Mouse (Mus musculus) brain, embryonic 18.5 days (tissue): ENCODE measurements around the gene Dram1.

Source experiments
- DNase-seq: peaks from one replicate; pipeline ENCODE4 v3.0.0-alpha.2; 2012; ENCODE audit warnings: low read depth, low spot score

Gene Dram1

GRCm38 (mm10) chr10:88350687-88351086, 28.2 kb downstream of the Dram1 start:
- no peak for DNase-seq

GRCm38 (mm10) chr10:88349800-88350199, 29.1 kb downstream of the Dram1 start:
- no peak for DNase-seq

GRCm38 (mm10) chr10:88346454-88347245, 32.2 kb downstream of the Dram1 start:
- DNase-seq, result no peak

DNA sequence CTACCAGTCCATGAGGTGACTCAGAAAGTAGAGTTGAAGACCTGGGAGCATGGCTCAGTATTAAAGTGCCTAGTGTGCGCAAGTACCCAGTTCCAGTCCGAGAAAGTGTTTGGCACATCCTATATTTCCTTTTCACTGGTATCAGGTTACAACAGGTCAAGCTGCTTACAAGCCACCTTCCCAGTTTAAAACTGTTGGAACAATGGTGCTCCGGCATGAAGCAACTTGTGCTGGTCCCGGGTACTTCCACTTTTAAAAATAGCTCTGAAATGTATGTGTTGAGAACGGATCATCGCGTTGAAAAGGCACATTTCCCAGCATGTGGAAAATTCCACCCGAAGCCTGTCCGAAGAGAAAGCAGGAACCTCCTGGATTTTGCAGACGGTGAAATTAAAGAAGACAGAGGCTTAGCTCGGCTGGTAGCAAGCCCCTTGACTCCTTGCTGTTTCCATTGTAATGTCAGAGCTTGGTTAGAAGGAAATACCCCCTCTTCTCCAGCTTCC, 32.9 kb downstream of the Dram1 start:
- DNase-seq, result no peak

DNA sequence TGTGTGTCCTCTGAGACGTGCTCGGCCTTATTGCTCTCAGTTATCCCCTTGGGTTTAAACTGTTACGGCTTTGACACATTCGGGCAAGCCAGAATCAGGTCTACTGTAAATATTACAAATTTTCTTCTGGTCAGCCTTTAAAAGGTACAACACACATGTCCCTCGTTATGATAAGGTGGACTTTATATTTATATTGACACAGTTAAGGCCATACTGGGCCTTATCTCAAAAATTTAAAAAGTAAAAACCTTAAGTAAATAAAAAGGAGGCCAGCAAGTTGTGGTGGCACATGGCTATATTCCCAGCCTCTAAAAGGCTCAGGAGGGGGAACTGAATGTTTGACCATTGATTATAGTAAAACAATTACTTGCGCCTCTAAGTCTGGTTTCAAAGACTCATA, 37.5 kb downstream of the Dram1 start:
- no peak for DNase-seq

DNA sequence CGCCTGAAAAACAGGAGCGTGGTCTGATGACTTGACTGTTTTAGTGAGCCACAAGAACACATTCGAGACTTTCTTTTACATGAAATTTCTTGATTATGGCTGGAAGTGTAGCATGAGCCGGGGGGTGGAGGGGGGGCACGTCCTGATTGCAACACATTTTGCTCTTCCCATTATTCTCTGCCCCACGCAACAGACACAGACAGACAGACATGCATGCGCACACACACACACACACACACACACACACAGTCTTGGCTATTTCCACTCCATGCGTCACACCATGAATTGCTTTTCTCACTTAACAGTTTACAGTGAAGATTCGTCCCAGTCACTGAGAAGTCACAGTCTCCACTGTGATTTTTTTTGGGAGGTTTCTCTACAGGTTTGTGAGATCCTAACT, 38.2 kb downstream of the Dram1 start:
- DNase-seq, result no peak

DNA sequence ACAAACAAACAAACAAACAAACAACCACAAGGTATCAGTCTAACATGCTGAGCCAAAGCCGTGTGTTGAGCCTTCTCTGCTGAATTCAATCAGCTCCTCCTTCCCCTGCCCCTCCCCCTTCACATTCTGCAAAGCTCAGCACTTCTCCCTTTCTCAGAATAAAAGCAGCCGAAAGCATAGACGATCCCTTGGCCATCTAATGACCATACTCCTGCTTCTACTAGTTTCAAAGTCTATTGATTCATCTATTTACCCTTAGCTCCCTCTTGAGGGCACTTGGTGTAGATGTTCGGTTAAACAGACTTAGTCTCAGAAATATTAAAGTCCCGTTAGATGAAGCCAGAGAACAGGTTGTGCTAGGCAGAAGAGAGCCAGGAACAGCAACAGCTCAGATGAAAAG, 48.2 kb downstream of the Dram1 start:
- DNase-seq, result peak; percentile 14

- DNase-seq, result no peak
These were observed 50.8 kb downstream of the Dram1 start for GRCm38 (mm10) chr10:88328056-88328450.

DNA sequence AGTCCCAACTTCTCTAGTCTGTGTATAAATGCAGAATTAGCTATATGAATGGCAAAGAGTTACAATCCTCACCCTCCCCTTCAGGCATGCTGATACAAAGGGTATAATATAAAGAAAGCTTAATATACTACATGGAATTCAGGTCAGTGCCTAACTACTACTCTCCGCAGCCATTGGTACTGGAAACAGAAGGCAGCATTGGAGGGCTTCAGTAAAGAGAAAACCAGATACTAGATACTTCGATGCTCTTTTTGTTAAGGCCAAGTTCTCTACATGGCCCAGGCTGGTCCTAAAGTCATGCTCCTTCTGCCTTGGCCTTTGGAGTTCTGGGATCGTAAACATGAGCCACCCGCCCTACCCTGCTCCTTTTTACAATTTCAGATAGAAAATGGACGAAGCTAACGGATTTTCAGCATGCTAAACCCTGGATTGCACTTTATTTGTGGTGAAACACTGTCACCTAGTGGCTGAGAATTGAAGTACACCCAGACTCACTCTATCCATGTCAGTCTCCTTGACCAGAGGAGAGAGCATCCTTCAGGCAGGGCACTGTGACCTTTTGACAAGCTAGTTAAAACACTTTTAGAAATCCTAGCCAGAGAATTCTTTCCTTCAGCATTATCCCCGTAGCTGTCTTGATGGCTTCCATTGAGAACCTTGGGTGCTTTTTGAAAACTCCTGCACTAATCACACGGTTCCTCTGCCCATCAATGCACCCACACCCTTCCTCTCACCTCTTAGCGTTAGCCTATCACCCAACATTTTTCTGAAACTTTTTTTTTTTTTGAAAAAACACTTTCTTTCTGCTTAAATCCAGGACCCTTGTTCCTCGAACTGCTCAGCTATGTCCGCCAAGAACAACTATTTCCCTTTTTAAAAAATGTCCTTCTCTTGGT, 51.5 kb downstream of the Dram1 start:
- peak; percentile 47 for DNase-seq

GRCm38 (mm10) chr10:88321739-88322138, 57.1 kb downstream of the Dram1 start:
- DNase-seq, result no peak

DNA sequence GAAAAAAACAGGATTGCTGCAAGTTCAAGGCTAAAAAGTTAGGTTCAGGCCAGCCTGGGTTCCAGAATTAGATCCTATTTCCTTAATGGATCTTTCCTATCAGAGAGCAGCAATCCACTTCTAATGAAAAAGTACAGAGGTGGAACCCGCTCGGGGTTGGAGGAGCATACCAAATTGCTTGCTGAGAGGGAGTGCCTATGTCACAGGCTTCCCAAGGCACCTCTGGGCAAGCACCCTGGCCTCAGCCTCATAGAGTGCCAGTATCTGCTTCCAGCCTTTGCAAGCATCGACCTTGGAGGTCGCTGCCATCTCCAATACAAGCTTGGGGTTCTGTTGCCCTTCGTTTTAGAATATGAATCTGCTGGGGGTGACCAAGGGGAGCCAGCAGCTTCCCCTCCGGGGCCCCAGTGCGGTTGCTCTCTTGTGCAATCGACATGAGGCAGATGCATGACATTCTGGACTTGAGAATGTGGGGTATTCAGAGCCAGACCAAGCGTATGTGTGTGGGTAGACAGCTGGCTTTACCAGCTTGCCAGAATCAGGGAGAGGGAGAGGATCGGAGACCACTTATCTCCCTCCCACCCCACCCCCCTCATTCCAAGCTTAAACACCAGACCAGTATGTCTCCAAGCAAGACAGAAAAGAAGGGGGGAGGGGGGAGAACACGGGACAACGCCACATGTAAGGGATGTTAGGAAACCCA, 58.0 kb downstream of the Dram1 start:
- no peak for DNase-seq

- no peak for DNase-seq
These were observed 60.7 kb downstream of the Dram1 start for GRCm38 (mm10) chr10:88318179-88318578.

DNA sequence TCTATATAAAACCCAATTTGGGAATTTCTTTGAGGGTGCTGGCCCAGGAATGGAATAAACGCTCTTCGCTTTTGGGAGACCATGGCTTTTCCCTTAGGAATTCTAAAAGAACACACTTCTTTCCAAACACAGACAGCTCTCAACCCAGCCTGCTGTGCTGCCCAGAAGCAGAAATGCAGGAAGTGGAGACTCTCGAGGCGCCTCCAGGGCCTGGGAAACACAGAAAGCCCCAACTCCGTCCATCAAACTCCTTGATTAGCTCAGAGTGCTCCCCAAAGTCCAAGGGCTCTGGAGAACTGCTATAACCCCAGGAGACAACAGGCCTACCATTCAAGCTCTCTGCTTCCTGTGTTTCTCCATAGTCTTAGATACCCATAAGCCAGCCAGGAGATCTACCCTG, 61.7 kb downstream of the Dram1 start:
- DNase-seq, result no peak

GRCm38 (mm10) chr10:88314841-88315240, 64.0 kb downstream of the Dram1 start:
- DNase-seq, result no peak

GRCm38 (mm10) chr10:88309851-88310250, 69.0 kb downstream of the Dram1 start:
- no peak for DNase-seq

DNA sequence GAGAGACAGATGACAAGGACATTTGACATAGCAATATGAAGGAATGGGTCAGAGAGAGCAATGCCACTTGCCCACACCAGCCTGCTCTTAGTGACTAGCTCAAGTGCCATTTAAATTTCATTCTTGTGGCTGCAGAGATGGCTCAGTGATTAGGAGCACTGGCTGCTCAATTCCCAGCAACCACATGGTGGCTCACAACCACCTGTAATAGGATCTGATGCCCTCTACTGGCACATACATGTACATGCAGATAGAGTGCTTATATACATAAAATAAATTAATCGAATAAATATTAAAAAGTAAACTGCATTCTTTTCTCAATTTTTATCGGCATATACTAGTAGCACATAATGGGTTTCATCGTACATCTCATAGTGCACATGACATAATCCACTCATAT, 72.6 kb downstream of the Dram1 start:
- DNase-seq, result no peak

- no peak for DNase-seq
These were observed 74.6 kb downstream of the Dram1 start for GRCm38 (mm10) chr10:88304302-88304701.

GRCm38 (mm10) chr10:88303079-88303478, 75.8 kb downstream of the Dram1 start:
- no peak for DNase-seq

DNA sequence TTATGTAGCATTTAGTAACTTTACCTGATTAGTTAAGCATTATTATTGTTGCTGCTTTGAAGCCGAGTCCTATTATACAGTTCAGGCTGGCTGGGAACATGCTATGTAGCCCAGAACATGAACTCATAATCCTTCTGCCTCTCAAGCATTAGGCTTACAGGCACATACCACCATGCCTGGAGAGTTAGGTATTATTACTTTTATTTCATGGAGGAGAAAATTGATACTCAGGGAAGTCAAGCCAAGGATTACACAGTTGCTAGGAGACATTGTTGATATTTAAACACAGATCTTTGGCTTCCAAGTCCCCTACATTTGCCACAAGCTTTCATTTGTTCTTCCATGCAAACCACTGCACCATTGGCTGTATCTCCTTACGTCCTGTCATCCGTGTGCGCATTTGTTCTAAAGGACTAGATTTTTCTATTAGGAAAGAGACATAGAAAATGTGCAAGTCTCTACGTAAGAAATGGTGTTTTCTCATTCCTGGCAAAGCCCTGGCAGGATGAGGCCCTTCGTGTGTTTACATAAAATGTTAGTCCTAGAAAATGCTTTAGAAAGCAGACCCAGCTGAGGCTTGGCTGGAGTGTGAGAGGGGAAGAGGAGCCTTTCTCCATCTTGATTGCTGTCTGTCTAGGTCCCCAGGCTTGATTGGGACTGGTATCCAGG, 76.9 kb downstream of the Dram1 start:
- no peak for DNase-seq

GRCm38 (mm10) chr10:88296991-88297390, 81.9 kb downstream of the Dram1 start:
- no peak for DNase-seq

GRCm38 (mm10) chr10:88295091-88295490, 83.8 kb downstream of the Dram1 start:
- no peak for DNase-seq
